Mouse (Mus musculus) right cerebral cortex, postnatal 36 days (tissue): ENCODE data around the gene Rbms3.

Experiments
- DNase-seq, 2 experiments: peaks; one replicate each; pipeline ENCODE4 v3.0.0; 2022; ENCODE audit warnings: low spot score in 2 of 2, mixed read lengths in 1 of 2

Gene Rbms3

DNA sequence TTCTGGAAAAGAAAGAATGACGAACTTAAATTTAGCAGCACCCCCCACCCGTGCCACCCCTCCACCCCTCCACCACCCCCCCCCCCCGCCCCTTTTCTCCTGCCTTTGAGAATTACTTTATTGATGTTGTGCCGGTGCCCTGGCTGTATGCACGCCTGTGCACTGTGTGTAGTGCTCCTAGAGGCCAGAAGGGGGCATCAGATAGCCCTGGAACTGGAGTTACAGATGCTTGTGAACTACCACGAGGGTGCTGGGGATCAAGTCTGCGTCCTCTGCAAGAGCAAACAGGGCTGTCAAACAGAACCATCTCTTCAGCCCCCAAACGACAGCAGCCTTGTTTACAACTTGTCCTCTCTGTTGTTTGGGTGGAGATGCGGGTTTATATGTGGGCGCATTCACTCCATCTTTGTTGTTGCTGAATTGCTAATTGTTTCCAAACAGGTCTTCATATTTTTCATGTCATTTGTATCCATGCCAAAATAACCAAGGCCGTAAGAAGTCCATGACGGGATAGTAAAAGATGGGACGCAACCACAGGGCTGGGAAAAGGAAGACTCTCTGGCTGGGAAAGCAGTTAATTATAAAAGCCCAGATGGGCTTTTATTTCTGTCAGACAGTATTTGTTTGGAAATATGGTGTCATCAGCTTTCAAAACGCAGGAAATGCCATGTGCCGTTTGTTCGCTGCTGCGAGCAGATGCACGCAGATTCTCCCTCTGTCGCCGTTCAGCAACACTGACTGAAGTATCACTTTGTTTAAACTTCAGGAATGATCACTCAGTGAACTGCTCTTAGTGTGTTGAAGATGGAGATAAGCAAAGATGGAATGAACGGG lies 652.9 kb downstream of the Rbms3 start:
- no peak for DNase-seq

DNA sequence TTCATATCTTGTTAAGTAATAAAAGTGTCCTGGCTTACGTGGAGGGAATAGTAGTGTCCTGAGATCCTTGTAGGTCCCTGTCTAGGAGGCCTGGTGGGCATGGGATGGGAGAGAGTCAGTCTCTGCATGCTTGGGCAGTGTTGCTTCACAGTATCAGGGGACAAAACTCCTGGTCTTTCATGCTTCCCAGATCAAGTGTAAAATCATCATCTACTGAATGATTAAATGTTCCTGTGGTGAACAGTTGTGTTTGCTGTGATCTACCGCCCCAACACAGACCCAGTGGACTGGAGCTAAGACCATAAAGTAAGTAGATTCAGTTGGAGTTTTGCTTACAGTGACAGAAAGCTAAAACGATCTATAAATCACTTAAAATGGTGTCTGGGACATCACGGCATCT lies 654.4 kb downstream of the Rbms3 start:
- DNase-seq, result no peak

DNA sequence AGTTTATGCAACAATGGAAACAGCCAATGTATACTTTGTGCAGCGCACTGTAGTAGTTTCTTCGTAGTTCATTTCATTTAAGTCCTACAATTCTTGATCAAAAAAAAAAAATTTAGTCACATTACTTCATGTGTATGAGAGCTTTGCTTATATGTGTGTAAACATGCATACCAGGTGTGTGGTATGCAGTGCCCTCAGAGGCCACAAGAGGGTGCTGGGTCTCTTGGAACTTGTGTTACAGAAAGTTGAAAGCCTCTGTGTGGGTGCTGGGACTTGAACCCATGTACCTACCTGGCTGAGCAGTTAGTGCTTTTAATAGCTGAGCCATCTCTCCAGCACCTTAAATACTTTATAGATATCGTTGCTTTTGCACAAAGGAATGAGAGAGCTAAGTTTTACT lies 655.6 kb downstream of the Rbms3 start:
- DNase-seq, result no peak

DNA sequence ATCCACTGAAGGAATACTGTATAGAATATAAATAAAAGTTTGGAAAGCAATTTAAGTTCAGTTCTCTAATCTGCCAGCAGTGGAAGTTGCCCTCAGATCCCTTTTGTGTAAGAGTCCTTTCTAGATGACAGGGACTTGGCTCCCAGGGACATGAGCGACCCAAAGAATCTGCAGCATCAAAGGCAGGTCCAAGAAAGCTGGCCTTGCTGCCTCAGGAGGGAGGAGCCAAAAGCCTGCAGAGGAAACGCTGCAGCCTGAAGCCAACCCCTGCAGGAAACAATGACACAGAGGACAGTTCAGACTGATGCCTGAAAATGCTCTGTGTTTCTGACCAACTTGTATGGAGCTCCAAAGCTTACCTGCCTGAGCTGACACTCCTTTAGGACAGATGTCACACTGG lies 656.1 kb downstream of the Rbms3 start:
- DNase-seq, result no peak

DNA sequence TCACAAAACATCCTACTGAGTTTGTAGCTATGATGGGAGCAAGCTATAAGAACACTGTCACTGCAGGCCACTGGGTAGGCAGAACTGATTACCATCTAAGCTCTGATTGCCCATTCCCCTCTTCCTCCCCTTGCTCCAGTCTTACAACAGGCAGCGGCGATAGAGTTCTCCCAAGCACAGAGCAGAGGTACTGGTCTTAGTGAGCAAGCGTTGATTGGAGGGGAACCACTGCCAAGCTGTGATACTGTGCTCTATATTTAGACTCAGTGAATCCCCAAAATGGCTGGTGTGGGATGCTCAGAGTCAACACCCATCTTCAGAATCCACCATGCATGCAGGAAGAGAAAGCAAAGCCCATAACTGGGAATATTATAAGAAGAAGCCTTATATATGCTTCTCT lies 662.4 kb downstream of the Rbms3 start:
- DNase-seq, result no peak

DNA sequence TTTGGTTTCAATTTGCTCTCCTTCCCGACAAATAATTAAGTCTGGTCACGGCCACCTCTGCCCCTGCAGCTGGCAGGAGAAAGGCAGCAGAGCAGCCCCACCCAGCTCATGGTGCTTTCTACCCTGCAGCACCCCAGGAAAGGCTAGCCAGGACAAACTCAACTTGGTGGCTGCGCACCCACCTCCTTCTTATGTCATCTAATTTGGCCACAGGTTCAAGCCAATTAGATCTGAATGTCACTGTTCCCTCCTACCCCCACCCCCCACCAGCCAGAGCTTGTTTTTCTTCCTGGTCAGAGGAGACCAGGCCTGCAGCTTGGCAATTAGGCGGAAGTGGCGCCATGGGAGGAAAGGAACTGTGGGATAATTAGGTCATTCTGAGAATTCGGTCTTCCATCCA lies 664.0 kb downstream of the Rbms3 start:
- no peak for DNase-seq

DNA sequence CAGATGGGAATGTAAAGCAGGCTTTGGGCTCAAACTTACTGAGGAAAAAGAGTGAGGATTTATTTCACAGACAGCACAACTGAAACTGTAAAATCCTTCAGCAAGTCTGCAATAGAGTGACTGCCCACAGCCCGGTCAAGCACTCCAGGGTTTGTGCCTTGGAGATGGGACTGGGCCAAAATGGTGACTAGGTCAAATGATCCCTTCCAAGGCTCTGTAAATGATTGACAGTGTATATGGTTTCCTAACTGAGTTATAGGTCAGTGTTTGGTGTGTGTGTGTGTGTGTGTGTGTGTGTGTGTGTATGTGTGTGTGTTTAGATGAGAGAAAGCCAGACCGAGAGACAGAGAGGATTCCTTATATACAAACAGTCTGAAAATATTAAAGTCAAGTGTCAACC lies 673.6 kb downstream of the Rbms3 start:
- no peak for DNase-seq

DNA sequence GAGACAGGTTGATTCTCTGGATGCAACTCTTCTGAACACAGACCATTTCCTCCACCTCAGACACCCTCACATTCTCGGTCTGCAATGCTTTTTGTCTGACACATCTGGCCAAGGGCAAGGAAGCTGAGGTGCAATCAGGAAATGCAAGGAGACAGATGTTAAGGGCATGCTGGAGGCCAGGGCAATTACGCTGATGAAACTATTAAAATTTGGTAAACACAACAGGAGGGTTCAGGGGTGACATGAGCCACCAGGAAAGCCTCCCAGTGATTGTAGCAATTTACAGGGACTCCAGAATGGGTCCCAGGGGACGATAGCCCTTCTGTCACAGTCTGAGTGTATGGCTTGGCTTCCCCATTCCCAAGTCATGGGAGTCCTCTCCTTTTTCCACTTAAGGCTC lies 681.5 kb downstream of the Rbms3 start:
- no peak for DNase-seq

DNA sequence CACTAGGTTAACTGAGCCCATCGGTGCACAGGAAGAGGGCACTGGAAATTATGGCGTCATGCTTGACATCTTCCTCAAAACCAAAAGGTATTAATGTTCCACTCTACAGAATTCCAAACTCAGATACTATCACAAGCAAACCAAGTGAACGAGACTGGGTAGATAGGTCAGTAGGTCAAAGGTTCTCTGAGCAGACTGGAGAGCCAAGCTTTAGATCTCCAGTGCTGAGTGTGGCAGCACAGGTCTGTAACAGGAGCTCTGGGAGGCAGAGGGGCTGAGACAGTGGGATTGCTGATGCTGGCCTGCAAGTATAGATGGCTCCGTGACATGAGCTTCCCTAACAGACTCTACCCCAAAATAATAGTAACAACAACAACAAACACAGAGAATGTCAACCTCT lies 682.3 kb downstream of the Rbms3 start:
- DNase-seq, result no peak

DNA sequence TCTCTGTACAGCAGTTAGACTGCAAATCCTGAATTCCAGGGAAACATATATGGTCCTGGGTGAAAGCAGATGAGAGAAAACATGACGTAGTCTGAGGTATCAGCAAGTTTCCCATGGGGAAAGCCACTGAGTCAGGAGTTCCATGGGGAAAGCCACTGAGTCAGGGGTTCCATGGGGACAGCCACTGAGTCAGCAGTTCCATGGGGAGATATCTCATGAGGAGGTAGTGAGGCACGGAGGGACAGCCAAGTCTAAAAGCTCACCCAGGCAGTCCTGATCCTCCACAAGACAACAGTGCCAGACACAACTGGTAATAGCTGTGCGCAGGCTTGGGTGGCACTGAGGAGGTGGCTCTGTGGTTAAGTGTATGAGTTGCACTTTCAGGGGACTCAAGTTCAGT lies 682.9 kb downstream of the Rbms3 start:
- DNase-seq, result no peak

DNA sequence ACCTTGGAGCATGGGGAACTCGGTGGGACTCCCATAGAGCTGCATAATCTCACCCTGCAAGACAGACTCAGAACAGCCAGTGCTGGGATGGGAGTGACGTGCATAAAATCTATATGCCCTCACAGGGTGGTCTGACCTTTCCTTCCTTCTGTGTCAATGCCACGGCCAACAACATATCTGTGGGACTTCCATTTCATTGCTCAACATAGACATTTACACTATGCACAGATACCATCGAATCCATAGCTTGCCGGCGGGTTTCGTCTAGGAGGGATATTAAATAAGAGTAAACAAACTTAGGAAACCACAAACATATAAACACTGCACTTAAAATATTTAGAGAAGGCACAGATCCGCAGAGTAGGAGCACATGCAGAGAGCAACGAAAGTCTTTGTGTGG lies 684.0 kb downstream of the Rbms3 start:
- no peak for DNase-seq

DNA sequence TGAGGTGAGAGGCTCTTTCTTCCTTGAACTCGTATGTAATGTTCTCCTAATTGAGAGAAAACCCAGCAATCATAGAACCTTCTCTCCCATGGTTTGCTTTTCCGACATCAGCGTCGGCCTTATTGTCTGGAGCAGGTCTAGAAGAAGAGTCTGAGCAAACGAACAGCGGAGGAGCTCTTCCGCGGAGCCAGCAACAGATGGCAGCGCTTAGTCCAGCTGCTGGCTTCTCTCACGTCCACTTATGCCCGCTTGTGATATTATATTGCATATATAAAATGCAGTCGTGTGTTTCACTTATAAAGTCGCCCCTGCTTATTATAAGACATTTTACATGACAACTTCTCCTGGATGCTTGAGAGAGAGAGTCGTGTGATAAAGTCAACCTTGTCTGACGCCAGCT lies 685.8 kb downstream of the Rbms3 start:
- no peak for DNase-seq

DNA sequence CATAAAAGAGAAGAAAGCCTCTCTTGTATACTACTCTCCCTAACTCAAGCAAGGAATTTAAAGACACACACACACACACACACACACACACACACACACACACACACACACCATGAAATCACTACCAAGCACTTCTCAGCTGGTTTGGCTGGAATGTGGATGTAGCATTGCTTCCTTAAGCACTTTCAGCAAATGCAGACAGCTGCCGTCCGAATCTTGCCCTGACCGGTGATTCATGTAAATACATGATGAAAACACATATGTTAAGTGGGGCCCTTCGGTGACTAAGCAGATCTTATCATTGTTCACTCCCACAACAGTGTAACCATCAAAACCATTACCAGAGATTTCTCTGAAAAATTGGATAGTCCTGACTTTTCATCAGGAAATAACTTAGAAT lies 688.6 kb downstream of the Rbms3 start:
- DNase-seq, result no peak

DNA sequence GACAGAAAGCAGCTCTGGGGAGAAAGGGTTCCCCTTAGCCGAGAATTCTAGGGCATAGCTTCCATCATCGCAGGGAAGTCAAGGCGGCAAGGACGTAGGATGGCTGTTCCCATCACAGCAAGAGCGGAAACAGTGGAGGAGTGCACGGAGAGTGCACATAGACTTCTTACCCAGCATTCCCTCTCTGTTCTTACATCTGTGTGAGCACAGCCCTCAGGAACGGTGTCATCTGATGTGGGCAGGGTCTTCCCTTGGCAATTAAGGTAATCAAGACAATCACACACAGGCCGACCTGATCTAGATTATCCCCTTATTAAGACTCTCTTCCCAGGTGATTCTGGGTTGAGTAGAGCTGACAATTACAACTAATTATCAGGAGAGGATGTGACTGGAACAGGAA lies 689.0 kb downstream of the Rbms3 start:
- no peak for DNase-seq

DNA sequence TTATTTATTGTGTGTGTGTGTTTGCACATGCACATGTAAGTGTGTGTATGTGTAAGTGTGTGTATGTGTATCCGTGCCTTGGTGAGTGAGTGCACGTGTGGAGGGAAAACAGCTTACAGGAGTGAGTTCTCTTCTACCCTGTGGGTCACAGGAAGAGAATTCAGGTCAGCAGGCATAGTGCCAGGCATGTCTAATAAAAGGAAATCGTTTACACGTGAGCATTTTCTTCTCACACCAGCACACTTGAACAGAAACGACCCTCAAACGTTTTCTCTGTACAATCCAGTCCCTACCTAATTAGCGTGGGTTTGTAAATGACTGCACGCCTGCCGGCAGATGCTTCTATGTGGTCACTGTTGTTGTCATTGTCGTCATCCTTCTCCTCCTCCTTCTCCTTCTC lies 701.4 kb downstream of the Rbms3 start:
- DNase-seq, result no peak

DNA sequence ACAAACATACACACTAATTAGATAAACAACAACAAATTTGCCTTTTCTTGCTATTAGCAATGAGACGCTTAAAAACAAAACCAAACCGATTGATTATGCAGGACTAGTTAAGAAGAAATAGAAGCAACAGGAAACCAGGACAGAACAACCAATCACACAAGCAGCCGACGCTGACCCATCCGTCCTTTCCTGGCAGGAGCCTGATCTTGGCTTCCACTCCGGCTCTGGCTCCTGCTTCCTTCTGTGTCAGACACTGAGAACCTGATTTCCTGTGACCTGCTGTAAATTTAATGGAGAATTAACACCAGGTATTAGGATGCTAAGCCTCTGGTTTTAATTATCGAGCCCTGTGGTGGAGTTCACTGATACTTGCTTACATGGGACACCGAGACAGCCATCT lies 706.6 kb downstream of the Rbms3 start:
- no peak for DNase-seq

DNA sequence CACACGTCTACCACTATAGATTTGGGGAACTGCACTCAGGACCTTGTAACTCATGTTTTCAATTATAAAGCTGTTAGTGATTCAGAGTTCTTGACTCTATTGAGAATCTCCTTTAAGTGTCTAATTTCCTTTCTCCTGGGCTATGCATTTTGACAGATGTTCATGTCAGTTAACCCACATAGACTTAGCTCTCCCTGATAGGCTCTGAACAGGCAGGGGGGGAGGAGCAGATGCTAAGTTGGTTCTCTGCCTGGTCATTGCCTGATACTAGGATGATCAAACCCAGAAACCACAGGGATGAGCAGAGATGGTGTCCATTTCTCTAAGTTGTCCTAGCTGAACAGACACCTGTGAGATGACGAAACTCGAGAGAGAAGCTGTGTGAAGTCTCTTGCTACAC lies 707.2 kb downstream of the Rbms3 start:
- no peak for DNase-seq

DNA sequence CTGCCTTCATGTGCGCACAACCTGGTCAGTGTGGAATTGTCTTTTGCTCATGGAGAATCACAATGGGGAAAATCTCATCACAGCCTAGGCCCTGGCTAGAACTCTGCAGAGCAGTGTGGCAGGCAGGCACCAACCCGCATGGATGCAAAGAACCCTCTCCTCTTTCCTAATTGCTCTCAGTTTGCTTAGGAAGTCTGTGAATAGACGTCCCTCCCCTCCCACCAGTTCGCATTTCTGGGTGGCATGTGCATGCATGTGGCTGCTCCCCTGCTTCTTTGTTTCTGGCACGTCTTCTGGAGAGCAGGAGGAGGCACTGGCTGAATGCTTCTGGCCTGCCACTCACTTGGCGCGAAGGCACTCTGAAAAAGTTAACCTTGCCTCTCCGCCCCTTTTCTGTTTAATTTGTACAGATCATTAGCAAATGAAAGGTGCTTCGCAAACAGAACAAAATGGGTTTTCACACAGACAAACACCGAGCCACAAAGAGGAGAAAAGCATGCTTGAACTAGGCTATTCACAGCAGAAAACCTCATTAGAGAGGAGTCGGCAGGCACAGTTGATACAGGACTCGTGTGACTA lies 710.2 kb downstream of the Rbms3 start:
- DNase-seq, result no peak

DNA sequence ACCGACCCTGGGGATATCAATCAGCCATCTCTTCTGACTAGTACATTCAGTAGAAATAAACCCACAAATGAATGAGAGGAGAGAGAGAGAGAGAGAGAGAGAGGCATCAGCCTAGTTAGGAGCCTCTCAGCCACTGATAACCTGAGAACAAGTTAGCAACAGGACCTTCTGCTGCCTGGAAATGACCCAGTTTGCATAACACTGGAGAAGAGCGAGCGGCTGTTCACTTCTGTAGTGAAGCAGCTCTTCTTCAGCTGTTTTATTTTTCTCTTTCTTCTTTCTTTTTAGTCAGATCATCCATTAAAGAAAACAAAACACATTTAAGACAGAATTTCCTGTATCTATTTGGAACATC lies 717.2 kb downstream of the Rbms3 start:
- DNase-seq, result no peak

DNA sequence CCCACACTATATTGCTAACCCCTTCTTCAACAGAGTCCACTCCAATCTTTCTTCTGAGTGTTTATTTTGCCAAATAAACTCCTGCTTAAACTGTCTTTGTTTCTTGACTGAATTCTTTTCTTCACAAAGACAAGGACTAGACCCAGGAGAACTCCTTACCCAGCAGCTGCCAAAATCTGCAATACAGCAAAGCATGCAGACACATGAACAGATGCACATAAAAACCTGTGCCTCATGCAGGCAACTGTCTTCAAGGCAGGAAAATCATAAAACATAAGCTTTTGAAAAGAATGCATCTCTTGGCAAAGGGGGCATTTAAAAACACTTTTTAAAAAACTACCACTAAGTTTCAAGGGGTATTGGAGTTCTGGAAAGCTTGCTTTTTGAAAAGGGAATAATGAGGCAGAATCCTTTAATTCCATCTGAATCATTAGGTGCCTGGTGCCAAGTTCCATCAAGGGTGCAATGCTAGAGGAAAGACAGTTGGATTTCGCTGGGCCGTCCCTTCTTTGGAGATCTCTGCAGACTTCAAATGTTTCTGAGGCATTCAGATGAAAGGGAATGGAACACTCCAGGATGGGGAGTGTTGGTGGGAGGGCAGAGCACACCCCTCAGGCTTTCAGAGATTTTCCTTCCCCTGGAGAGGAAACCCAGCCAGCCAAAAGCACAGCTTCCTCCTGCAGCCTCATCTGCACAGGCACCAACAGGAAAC lies 717.8 kb downstream of the Rbms3 start:
- no peak for DNase-seq

DNA sequence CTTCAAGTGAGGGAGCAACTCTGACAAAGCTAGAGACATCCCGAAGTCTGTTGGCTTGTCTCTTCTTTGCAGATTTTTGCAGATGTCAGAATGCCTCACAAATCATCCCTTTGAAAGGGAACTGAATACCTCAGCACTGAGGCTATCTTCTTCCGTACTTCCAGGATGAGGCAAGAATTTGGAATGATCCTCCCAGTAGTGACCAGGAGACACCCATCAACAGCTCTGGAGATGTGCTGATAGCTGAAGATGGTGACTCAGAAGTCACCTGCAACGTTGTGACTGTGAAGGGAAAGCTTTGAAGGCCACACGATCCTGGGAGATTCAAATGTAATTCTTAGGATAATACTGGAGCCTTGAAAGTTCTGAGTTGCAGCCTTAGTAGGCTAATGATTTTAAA lies 720.2 kb downstream of the Rbms3 start:
- DNase-seq, result no peak

DNA sequence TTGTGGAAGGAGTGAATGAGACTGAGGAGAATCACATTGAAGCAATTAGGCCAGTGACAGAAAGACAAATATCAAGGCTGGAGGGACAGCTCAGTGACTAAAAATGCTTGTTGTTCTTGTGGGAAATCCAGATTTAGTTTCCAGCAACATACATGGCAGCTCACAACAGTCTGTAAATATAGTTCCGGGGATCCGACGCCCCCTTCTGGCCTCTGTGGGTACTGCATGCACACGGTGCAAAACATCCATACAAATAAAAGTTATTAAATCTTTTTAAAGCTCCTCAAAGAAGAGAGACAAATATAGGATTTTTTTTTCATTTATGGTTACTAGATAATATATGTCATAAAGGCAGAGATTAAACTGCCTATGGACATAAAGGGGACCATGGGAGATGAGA lies 722.8 kb downstream of the Rbms3 start:
- no peak for DNase-seq

DNA sequence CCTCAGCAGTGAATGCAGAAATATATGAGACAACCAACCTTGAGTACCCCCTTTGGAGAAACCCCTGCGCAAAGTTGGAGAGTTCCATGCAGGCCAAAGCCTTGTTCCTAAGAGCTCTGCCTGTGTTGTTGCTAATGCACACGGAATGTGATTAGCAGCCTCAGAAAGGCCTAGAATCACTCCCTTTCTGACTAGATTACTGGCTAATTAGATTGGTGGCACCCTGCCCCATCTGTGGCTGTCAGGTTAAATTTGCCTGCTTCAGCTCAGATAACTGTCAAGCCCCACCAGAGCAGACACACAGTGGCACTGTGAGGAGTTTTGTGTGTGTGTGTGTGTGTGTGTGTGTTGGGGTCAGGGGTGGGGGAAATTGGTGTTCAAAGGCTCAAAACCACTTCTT lies 724.1 kb downstream of the Rbms3 start:
- DNase-seq, result no peak
